Mouse (Mus musculus) lung, postnatal 0 days (tissue): ENCODE results near the gene Pim2.

ENCODE experiments used
- CTCF ChIP-seq: IDR thresholded peaks from 2 replicates; pipeline ENCODE4 v1.5.1; 2016; ENCODE audit warnings: antibody characterized with exemption, mild to moderate bottlenecking
- EP300 ChIP-seq: IDR thresholded peaks from 2 replicates; pipeline ENCODE4 v1.6.1; 2016; ENCODE audit warnings: antibody characterized with exemption, mild to moderate bottlenecking, control low read depth

- TF ChIP-seq CTCF (no peak), EP300 (no peak)
These were observed 30.2 kb upstream of the Pim2 start for GRCm38 (mm10) chrX:7847845-7848244.
